Mouse (Mus musculus) lung, embryonic 14.5 days (tissue): ENCODE measurements at regions not wholly inside any gene's neighbourhood (a gene's known extent, or its start where the extent isn't known, plus 50 kb on each side); places are given as distances from the start of the nearest gene placed in this dataset.

Experiments
- ATAC-seq: fragments of 200-750 bp; cut with Nextera tagmentation; 2 replicates; pipeline ENCODE4 v1.8.0; 2017; ENCODE audit warnings: mild to moderate bottlenecking, moderate TSS enrichment, moderate library complexity; ENCODE audit not compliant: insufficient read depth
- DNase-seq: peaks from one replicate; pipeline ENCODE4 v3.0.0-alpha.2; 2015
- H3K27ac ChIP-seq: fragments of 300-500 bp; sonication (generic); 2 replicates; pipeline ENCODE4 v1.5.1; 2014; ENCODE audit warnings: low read depth, mild to moderate bottlenecking, moderate library complexity
- H3K27me3 ChIP-seq: fragments of 300-500 bp; sonication (generic); 2 replicates; pipeline ENCODE4 v1.6.1; 2014; ENCODE audit warnings: low read length, control low read depth; ENCODE audit not compliant: insufficient read depth
- H3K36me3 ChIP-seq: fragments of 300-500 bp; sonication (generic); 2 replicates; pipeline ENCODE4 v1.6.1; 2014; ENCODE audit warnings: control low read depth; ENCODE audit not compliant: insufficient read depth
- H3K4me1 ChIP-seq: fragments of 300-500 bp; sonication (generic); 2 replicates; pipeline ENCODE4 v1.6.1; 2014; ENCODE audit warnings: antibody characterized with exemption, control low read depth; ENCODE audit not compliant: insufficient read depth
- H3K4me2 ChIP-seq: fragments of 300-500 bp; sonication (generic); 2 replicates; pipeline ENCODE4 v1.6.1; 2014; ENCODE audit warnings: mild to moderate bottlenecking
- H3K4me3 ChIP-seq: fragments of 300-500 bp; sonication (generic); 2 replicates; pipeline ENCODE4 v1.5.1; 2014; ENCODE audit warnings: low read depth, low read length
- H3K9ac ChIP-seq: fragments of 300-500 bp; sonication (generic); 2 replicates; pipeline ENCODE4 v1.6.1; 2014
- H3K9me3 ChIP-seq: fragments of 300-500 bp; sonication (generic); 2 replicates; pipeline ENCODE4 v1.6.1; 2016; ENCODE audit warnings: low read depth, low read length, control low read depth
- CTCF ChIP-seq: IDR thresholded peaks from 2 replicates; pipeline ENCODE4 v1.5.1; 2016; ENCODE audit warnings: antibody characterized with exemption, low read depth
- WGBS: fragments of 180-500 bp; shearing (Covaris S2); extraction: QIAGEN DNeasy Blood & Tissue Kit; methylation state at CpG from one replicate; pipeline ENCODE4 v1.1.7; 2014; 5-methylcytosine and 5-hydroxymethylcytosine counted together

DNA sequence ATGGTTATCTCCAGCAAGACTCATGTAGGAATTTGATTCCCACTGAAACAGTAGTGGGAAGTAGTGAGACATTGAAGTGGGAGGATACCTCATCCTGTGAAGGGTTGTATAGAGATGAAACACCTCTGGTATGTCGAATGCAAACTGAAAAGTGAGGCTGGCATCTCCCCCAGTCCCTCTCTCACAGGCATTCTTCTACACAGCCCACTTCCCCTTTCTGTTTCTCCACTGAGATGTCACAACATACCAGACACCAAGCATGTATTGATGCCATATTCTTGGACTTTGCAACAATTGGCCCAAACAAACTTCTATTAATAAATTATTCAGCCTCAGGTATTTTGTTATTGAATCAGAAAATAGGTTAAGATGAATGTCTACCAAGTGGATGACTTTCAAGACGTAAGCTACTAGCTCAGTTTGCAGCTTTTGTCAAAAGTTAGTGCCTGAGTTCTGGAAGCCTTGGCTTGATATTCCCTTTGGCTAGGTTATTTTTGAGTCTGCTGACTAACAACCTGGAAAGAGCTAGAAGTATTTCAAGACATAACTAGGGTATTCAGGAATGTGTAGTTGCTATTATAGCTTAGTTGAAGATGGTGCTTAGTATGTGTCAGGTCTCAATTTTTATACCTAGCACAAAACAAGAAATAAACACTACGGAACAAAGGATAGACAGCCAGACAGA lies 502.6 kb downstream of the Etnk1 start:
- WGBS = 75% methylated on average over 3 of the region's 3 CpGs
- ATAC-seq = no peak
- no peak overlapping the region for H3K9ac ChIP-seq
- H3K36me3 ChIP-seq = no peaks in the 10 kb centered on the region
- H3K4me1 ChIP-seq = no peaks in the 10 kb centered on the region
- DNase-seq = no peak
- H3K4me3 ChIP-seq = no peak overlapping the region
- no peak overlapping the region for H3K4me2 ChIP-seq
- TF ChIP-seq CTCF = no peak
- H3K9me3 ChIP-seq = no peaks in the 10 kb centered on the region
- no peak overlapping the region for H3K27ac ChIP-seq
- no peaks in the 10 kb centered on the region for H3K27me3 ChIP-seq

DNA sequence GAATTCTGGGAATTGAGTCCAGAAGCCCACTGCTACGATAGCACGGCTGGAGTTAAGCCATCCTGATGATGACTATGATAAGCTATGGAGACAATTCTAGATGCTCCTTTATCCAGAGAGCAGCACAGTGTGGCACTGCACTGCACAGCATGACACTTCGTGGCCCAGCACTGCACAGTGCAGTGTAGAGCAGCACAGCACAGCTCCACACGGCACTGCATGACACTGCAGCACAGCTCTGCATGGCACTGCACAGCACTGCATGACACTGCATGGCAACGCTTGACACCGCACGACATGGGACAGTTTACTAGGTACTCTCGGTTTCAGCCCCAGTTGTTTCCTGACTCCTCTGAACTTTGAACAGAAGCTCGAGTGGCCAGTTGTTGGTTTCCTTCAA lies 523.1 kb downstream of the Etnk1 start:
- Histone ChIP-seq H3K4me2 (no peak overlapping the region), H3K4me3 (no peak overlapping the region), H3K27me3 (no peaks in the 10 kb centered on the region), H3K9me3 (peaks cover 5% of the 10 kb centered on the region; the same call in 1 of the 2 replicates), H3K36me3 (no peaks in the 10 kb centered on the region), H3K4me1 (no peaks in the 10 kb centered on the region), H3K9ac (no peak overlapping the region), H3K27ac (no peak overlapping the region)
- WGBS = 77% methylated on average over 9 of the region's 9 CpGs
- no peak for TF ChIP-seq CTCF
- DNase-seq = no peak
- no peak for ATAC-seq

DNA sequence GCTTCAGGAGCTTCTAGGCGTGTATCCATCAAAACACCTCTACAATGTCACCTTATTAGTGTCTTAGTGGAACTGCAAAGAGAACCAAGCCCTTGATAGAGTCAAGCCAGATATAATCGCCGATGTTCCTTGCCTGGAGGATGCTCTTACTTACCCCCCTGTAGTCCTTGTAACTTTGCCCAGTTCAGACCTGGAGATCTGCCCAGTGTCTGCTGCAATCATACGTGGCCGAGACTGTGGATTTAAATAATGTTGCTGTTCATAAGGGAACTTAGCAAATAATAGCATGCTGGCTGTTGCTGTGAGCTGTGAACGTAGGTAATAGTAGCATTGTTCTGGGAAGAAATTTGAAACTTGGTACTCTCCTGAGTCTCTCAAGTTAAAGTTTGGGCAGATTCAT lies 523.8 kb downstream of the Etnk1 start:
- H3K4me2 ChIP-seq = no peak overlapping the region
- no peak for ATAC-seq
- no peak overlapping the region for H3K9ac ChIP-seq
- no peak for TF ChIP-seq CTCF
- H3K36me3 ChIP-seq = no peaks in the 10 kb centered on the region
- H3K9me3 ChIP-seq = peaks cover 5% of the 10 kb centered on the region; the same call in 1 of the 2 replicates
- 37% methylated on average over 6 of the region's 6 CpGs for WGBS
- no peak overlapping the region for H3K4me3 ChIP-seq
- no peak overlapping the region for H3K27ac ChIP-seq
- no peaks in the 10 kb centered on the region for H3K4me1 ChIP-seq
- peak; percentile 79 for DNase-seq
- no peaks in the 10 kb centered on the region for H3K27me3 ChIP-seq

DNA sequence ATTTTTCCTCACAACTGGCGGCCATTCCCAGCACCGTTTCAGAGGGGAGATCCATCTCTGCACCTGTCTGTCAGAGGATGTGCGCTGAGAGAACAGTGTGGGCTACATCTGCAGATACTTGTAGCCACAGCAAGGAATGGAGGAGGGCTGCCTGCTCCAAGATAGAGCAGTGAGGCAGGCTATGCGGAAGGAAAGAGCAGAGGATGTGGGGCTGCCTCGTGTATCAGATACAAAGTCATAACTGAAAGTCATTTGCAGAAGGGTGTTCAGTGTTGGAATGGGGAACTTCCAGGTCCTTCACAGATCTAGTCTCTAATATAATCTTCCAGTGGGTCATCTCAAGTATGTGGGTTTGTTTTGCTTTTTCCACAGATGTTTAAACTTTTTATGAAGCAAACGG lies 531.0 kb downstream of the Etnk1 start:
- H3K27me3 ChIP-seq = no peaks in the 10 kb centered on the region
- H3K27ac ChIP-seq = no peak overlapping the region
- WGBS = 54% methylated on average over 6 of the region's 6 CpGs
- TF ChIP-seq CTCF = no peak
- H3K9ac ChIP-seq = no peak overlapping the region
- no peaks in the 10 kb centered on the region for H3K4me1 ChIP-seq
- no peak overlapping the region for H3K4me3 ChIP-seq
- no peak overlapping the region for H3K4me2 ChIP-seq
- ATAC-seq (no peak), DNase-seq (no peak)
- H3K36me3 ChIP-seq = no peaks in the 10 kb centered on the region
- H3K9me3 ChIP-seq = no peaks in the 10 kb centered on the region

DNA sequence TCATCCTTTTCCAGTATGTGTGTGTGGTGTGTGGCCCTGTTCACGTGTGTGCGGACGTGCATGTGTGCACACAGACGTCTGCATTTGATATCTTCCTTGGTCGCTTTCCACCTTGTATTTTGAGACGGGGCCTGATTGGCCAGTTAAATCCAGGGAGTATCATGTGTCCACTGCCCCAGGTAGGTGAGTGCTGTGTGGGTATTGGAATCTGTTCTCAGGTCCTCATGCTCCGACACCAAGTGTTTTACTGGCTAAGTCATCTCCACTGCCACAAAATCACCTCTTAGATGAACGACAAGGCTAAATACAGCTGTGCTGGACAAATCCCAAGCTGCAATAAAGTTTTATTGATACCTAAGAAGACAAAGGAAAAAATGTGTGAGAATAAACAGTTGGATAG lies 537.0 kb downstream of the Etnk1 start:
- no peak for ATAC-seq
- Histone ChIP-seq H3K36me3 (no peaks in the 10 kb centered on the region), H3K9me3 (no peaks in the 10 kb centered on the region), H3K4me3 (no peak overlapping the region), H3K9ac (no peak overlapping the region), H3K27me3 (no peaks in the 10 kb centered on the region), H3K27ac (no peak overlapping the region), H3K4me1 (no peaks in the 10 kb centered on the region), H3K4me2 (no peak overlapping the region)
- no peak for TF ChIP-seq CTCF
- WGBS = 82% methylated on average over 8 of the region's 8 CpGs
- no peak for DNase-seq

DNA sequence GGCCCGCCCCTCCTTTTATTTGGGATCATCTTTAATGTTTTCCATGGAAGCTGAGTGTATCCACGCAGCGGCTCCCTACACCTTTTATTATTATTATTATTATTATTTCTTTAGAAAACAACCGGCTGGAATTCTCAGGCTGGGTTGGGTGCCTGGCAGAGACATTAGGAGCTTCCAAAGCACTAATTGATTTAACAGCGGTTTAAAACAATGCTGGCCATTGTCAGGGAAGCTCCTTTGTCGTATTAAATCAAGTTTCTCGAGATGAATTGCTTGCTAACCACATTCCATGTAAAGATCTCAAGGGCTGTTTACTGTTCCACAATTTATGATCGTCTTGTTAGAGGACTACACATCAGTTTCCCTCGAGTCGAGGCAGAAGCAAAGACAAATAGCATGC lies 539.4 kb downstream of the Etnk1 start:
- Histone ChIP-seq H3K27me3 (no peaks in the 10 kb centered on the region), H3K4me1 (no peaks in the 10 kb centered on the region), H3K9ac (no peak overlapping the region), H3K4me3 (no peak overlapping the region), H3K36me3 (no peaks in the 10 kb centered on the region), H3K4me2 (no peak overlapping the region), H3K27ac (no peak overlapping the region), H3K9me3 (no peaks in the 10 kb centered on the region)
- no peak for TF ChIP-seq CTCF
- DNase-seq (no peak), ATAC-seq (no peak)
- 65% methylated on average over 10 of the region's 10 CpGs for WGBS

DNA sequence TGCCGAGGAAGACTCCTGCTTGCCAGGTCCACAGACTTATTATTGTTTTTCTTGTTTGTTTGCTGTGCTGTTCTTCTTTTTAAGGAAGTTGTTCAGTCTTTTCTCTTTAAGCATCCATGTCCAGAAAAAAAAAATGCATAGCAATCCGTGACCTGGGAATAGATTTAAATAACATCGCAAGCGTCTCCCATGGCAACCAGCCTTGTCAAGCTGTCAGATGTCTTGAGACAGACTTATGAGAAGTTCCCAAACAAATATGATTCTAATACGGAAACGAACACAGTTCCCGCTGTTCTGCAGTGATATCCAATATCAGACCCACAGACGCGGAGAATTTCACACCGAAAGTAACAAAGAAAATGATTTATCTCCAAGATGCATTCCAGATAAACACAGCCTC lies 547.4 kb downstream of the Etnk1 start:
- DNase-seq = no peak
- Histone ChIP-seq H3K9me3 (no peaks in the 10 kb centered on the region), H3K27me3 (no peaks in the 10 kb centered on the region), H3K9ac (no peak overlapping the region), H3K4me2 (no peak overlapping the region), H3K36me3 (no peaks in the 10 kb centered on the region), H3K27ac (no peak overlapping the region), H3K4me3 (no peak overlapping the region), H3K4me1 (no peaks in the 10 kb centered on the region)
- TF ChIP-seq CTCF = no peak
- no peak for ATAC-seq
- 72% methylated on average over 10 of the region's 10 CpGs for WGBS

DNA sequence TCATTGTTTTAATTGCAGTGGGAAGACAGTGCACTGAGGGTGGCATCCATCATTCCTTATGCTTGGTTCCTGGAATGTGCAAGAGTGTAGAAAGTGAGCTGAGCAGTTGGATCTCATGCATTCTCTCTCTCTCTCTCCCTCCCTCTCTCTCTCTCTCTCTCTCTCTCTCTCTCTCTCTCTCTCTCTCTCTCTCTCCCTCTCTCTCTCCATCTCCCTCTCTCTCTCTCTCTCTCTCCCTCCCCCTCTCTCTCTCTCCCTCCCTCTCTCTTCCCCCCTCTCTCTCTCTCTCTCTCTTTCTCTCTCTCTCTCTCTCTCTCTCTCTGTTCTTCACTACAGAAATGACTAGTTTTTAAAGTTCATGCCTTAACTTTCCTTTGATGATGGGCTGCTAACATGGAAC lies 583.1 kb downstream of the Etnk1 start:
- DNase-seq (no peak), ATAC-seq (no peak)
- no peaks in the 10 kb centered on the region for H3K9me3 ChIP-seq
- H3K4me2 ChIP-seq = no peak overlapping the region
- no peak overlapping the region for H3K9ac ChIP-seq
- no peak for TF ChIP-seq CTCF
- H3K4me1 ChIP-seq = no peaks in the 10 kb centered on the region
- H3K27me3 ChIP-seq = no peaks in the 10 kb centered on the region
- no peaks in the 10 kb centered on the region for H3K36me3 ChIP-seq
- H3K27ac ChIP-seq = no peak overlapping the region; the same call in 1 of the 2 replicates
- no peak overlapping the region for H3K4me3 ChIP-seq
